Mouse (Mus musculus): ENCODE data around the gene Cpsf6.

The Cpsf6 gene

GRCm38 (mm10) chr10:117322630-117323029 is 57.2 kb downstream of the Cpsf6 start:
- DNase-seq: no peak

GRCm38 (mm10) chr10:117320571-117320981 is 59.2 kb downstream of the Cpsf6 start:
- DNase-seq: no peak

DNA sequence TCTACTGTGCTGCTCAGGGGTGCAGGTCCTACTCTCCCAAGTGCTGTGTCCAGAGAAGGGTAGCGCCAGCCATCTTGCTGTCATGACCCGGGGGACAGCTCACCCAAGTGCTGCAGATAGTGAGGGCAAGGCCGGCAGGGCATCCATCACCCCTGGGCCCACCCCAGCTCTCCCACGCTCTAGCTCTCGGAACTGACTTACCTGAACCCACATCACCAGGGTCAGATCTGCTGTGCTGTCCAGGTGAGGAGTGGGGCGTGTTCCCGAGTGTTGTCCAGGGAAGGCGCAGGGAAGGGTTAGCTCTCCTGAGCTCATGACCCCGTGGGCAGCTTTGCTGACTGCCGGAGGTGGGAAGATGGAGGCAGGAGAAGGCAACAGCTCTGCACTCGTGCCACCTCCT is 63.4 kb downstream of the Cpsf6 start:
- DNase-seq: no peak

DNA sequence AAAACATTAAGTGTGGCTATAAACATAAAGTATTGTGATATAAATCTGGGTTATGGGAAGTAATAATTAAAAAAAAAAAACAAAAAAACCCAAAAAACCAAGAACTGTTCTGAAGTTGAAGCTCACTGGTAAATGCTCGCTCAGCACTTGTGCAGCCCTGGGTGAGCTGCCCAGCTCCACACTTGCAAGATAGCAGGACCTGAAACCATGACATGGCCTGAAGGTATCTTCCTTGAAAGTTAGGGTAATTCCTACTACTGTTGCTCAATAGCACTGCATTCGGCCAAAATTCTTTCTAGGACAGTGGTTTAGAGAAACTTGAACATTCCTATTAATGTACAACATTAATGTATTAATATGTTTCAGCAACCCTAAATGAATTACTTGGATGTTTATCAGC is 66.7 kb downstream of the Cpsf6 start:
- no peak for DNase-seq

- DNase-seq: no peak
Measured at GRCm38 (mm10) chr10:117312168-117312567, 67.6 kb downstream of the Cpsf6 start.

DNA sequence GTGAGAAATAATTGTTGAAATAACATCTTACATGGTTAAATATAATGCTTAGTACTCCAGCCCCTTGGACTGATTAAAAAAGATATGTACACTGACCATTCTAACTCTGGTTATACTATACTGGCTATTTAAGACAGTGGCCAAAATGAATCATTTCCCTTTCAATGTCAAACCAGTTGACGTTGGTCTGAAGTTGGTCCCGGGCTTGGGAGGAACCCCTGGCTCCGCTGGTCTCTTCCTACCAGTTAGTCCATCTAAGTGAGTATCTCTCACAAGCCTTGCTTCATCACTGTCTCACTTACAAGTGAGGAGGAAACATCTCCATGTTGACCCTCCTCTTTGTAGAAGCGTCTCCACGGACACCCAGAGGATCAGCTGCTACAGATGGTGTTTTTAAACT is 75.4 kb downstream of the Cpsf6 start:
- no peak for DNase-seq

DNA sequence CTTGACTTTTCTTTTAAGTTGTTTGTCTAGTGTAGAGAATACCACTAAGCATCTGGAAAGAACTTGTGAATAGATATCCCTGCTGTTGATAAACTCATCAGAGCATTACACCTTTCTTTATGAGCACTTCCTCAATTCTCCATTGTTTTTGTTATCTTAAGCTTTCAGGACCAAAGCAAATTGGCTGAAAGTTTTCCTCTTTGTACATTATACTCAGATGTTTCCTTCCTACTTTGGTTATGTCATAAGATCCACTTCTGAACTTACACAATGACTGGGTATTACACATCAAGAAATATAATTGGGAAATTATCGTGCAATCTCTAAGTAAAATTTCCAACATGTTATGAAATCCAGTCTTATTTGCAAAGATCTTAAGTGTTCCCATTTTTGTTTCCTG is 78.1 kb downstream of the Cpsf6 start:
- DNase-seq: no peak

DNA sequence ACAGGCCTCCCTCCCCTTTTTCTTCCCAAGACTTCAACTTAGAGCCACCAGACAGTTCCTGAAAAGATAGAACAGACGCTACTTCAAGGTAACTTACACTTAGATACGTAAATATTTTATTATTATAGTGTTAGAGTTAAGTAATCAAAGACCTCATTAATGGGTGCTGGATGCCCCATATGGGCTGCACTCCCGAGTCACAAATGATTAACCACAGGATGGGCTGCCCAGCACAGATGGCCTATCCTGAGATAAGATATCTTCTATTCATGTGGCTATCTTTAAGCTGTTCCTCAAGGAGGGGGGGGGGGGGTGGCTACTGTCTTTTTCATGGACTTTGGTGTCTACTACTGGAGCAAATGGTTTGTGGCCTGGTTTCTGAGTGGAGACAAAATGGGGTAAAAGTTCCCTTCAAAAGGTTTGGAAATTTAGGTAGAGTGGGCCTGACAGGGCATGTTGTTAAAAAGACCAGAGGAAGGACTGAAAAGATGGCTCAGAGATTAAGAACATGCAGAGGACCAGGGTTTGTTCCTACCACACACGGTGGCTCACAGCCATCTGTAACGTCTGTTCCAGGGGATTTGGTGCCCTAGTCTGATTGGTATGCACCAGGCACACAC is 79.8 kb downstream of the Cpsf6 start:
- DNase-seq: no peak

DNA sequence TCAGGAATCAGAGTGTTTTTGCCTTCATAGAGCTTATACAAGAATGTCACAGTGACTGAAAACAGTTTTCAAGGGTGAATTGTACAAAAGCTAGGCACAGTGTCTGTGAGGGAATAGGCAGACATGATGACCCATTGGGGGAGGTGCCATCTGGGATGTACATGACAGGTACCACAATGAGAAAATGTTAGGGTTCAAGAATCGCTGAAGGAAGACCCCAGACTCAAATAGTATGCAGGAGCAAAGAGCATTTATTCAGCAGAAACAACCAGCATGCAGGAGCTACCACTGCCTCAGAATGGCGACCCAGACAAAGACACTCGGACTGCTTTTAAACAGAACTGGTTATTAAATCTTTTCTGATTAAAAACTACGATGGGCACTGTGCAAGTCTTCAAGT is 80.7 kb downstream of the Cpsf6 start:
- DNase-seq: no peak

DNA sequence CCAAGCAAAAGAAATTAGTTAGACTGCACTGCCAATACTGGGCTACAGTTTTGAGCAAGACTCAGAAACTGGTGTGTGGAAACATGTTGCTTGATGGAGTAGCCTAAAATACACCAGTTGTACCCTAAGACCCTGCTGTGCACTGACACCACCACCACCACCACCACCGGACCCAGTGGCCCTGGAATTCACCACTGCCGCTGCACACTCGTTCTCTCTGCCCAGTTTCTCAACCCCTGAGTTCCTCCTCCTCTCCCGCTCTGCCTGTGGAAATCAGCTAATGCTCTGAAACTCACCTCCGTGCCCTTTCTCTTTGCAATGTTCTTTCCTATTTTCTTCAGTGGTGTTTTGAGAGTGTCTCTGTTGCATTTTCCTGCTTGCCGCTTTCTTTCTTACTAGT is 81.5 kb downstream of the Cpsf6 start:
- DNase-seq: no peak
